Mouse (Mus musculus) megakaryocyte, adult 5-6 weeks (primary cell): ENCODE data around the gene Sel1l3. TPM values are rescaled to one million over a fixed set of nuclear protein-coding genes. Genes with fewer than 3 reads are reported as not detected.

Experiments used
- ATAC-seq: 2 replicates; pipeline ENCODE4 v1.8.0; 2016; ENCODE audit warnings: mild to moderate bottlenecking, inconsistent platforms; ENCODE audit not compliant: poor library complexity, severe bottlenecking
- total RNA-seq, 2 experiments: library from RNA; stranded (forward) in 1 of 2; stranded (reverse) in 1 of 2; fragments of 153-499, 151-499 nt in 1 of 2; fragments of 221-1000, 200-1000 nt in 1 of 2; gene quantifications; 2 replicates each; pipeline versions ENCODE4 v1.2.3 to v1.2.4; 2015 to 2017

Gene Sel1l3
- total RNA-seq, 2 experiments from 2014 or later = 0.04 TPM

- ATAC-seq = no peak
Observed at GRCm38 (mm10) chr5:53146049-53146683, 67.6 kb downstream of the Sel1l3 start.

GRCm38 (mm10) chr5:53142587-53142986, 71.1 kb downstream of the Sel1l3 start:
- no peak for ATAC-seq

DNA sequence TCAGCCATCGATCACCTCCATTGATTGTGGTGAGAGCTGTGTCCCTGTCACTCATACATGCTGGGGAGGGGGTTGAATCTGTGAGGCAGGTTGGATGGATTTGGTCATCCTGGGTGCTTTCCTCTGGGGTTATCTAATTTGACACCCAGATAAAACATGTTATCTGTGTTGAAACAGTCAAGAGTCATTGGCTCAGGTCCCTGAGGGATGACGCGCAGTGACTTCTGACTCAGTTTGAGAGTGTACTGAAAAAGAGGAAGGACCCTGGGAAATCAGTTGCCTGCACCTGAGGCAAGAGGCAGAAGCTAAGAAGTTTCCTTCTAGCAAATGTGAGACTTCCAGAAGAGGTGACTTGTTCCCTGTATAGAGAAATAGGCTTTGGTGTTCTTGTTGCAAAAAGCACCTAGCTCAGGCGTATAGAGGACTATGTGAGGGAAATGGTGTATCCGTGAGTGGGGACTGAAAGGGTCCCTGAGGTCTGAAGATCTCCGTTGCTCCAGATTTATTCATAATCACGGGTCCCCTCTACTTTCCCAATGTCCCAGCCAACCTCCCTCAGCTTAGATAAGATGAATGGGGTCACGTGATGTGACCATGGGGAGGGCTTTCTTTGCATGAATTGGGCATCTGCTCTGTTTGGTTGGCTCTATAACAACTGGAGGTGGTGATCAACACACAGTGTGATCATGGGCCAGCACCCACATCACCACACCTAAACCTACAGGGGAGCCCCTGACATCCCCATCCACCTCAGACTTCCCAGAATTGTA, 73.4 kb downstream of the Sel1l3 start:
- no peak for ATAC-seq

GRCm38 (mm10) chr5:53139566-53139965, 74.2 kb downstream of the Sel1l3 start:
- ATAC-seq = no peak

GRCm38 (mm10) chr5:53139140-53139539, 74.6 kb downstream of the Sel1l3 start:
- no peak for ATAC-seq

DNA sequence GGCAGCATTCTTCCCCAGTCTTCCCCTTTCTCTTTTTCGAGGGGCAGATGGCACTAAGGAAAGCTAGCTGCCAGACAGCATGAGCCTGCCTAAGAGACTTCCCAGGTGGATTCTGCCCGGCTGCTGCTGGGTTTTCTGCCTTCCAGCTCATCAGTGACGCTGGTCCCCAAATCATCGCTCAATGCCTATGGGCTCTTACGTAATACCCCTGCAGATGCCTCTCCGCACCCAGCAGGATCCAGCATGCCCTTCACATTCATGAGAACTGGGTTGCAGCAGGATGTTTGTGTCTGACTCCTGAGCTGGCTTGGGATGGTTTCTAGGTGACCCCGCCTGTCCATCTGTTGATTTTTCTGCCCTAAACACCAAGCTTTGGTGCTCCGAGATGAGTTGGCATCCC, 75.7 kb downstream of the Sel1l3 start:
- no peak for ATAC-seq

GRCm38 (mm10) chr5:53135984-53136383, 77.7 kb downstream of the Sel1l3 start:
- no peak for ATAC-seq

DNA sequence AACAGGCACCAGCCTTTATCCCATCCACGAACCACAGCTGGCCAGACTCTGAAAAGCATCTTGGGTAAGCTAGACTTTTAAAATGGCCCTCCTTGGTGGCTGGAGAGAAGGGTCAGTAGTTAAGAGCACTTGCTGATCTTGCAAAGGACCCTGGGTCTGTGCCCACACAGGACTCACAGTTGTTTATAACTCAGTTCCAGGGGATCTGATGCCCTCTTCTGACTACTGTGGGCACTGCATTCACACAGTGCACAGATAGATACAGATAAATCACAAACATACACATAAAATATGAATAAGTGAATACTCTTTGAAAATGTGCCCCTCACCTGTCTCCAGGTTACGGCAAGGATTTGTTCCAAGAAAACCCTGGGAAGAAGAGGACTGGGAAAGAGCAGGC, 79.7 kb downstream of the Sel1l3 start:
- no peak for ATAC-seq

DNA sequence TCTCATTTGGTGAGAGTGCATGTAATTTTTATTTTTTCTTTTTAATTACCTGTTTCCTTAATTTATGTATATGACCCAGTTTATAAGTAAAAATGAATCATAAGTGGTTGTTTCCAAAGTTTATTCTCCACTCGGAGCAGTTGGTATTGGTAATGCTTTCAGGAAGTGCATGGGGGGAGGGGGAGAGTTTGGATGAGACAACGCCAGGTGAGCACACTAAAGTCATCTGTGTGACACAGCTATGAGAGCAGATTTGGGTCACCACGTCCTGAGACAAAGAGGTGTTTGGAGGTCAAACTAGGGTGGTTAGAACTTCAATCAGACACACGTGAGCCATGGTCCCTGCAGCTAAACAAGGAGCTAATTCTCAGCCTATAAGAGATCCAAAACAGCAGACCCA, 89.0 kb downstream of the Sel1l3 start:
- no peak for ATAC-seq

- no peak for ATAC-seq
Observed at GRCm38 (mm10) chr5:53123525-53124286, 90.0 kb downstream of the Sel1l3 start.

- no peak for ATAC-seq
Observed at GRCm38 (mm10) chr5:53119689-53120088, 94.0 kb downstream of the Sel1l3 start.

DNA sequence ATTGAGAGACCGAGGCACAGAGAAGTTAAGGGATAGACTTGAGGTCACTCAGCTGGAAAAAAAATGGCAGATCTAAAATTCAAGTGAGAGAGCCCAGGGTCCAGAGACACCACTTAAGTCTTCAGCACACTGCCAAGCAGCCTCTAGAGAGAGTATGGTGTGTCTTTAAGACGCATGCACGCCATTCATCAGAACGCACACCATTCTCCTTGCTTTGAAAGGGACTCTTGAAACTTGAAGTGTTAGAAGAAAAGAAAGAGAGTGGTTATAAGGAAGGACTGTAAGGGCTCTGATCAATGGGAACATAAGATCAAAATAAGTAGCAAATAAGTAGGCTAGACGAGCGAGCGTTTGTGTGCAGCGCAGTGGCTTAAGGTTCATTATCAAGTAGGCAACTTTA, 95.5 kb downstream of the Sel1l3 start:
- ATAC-seq = no peak

GRCm38 (mm10) chr5:53114616-53115267, 99.0 kb downstream of the Sel1l3 start:
- ATAC-seq = no peak

DNA sequence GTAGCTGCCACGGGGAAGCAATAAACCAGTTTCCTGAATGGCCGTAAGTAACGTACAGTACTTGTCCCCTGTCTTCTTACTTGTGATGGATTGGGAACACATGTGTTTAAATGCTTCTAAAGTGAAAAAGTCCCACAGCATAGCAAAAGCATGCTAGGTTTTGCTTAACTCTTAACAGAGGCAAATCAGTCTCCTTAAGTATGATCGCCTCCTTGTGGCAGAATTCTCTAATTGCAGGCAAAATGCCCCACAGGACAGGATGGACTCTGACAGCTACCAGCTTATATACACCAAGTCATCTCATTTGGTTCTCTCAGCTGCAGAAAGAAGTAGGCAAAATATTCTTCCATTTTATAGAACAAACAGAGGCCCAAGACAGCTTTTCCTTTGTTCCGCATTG, 100.8 kb downstream of the Sel1l3 start:
- no peak for ATAC-seq

GRCm38 (mm10) chr5:53111036-53111435, 102.7 kb downstream of the Sel1l3 start:
- no peak for ATAC-seq

- no peak for ATAC-seq
Observed at GRCm38 (mm10) chr5:53110225-53110624, 103.5 kb downstream of the Sel1l3 start.

GRCm38 (mm10) chr5:53108668-53109067, 105.1 kb downstream of the Sel1l3 start:
- ATAC-seq = no peak

DNA sequence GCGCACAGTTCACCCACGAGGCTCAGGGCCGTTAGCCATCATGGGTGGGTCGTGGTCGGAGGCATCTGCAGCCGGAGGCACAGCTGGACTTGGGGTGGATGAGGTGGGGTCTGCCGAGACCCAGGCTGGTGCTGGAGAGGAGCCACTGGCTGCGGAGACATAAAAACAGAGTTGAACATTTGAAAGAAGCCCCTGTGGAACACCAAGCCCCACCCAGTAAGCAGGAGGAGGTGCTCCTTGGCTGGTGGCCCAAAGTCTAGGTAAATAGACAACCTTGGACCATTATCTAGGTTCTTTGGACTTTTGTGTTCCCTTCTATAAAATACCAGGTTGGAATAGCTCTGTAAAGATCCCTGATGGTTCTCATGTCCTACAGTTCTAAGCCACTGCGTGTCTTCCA, 105.7 kb downstream of the Sel1l3 start:
- ATAC-seq = no peak

DNA sequence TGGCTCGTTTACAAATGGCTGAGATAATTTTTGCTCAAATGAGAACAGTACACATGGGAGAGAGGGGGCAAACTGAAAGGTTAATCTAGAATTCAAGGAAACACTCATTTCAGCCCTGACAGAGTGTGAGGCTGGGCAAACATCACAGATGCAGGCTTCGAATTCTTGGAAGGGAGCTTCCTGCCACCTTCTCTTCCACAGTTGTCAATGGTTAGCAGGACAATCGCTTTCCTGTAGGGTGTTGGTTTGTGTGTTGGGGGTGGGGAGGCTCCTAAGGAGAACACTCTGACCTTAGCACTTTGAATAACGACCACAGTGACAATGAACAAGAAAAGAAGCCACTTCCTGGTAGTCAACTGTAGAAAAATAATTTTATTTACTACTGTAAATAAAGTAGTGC, 107.0 kb downstream of the Sel1l3 start:
- no peak for ATAC-seq

GRCm38 (mm10) chr5:53106125-53106524, 107.6 kb downstream of the Sel1l3 start:
- no peak for ATAC-seq

DNA sequence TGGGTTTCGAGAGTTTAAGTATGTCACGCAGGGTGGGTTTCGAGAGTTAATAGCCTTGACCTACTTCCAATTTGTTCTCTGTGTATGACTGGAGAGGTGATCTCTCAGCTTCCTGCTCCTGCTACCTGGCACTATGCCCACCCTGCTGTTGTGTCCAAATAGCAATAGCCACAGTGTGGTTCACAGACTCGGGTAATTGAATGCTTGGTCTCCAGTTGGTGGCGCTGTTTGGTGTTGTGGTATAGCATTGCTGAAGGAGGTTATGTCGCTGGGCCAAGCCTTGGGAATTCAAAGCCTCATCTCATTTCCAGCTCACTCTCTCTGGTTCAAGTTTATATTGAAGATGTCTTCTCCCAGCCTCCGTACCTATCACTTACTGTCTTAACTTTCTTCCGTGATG, 108.0 kb downstream of the Sel1l3 start:
- ATAC-seq = no peak
